Mouse (Mus musculus) thymus, postnatal 36 days (tissue): ENCODE results near the gene Nckap5.
A peak's percentile ranks its signal among the peaks of the same experiment; 100 is the strongest.

Experiments used
- DNase-seq, 2 experiments: peaks; one replicate each; pipeline ENCODE4 v3.0.0; 2022; ENCODE audit warnings: mixed read lengths in 2 of 2

Nckap5 gene

GRCm38 (mm10) chr1:125996540-125996939 lies 834.1 kb downstream of the Nckap5 start:
- no peak for DNase-seq

- no peak for DNase-seq
Observed at GRCm38 (mm10) chr1:125987803-125988202, 842.8 kb downstream of the Nckap5 start.

- DNase-seq, result no peak
Observed at GRCm38 (mm10) chr1:125984570-125984969, 846.0 kb downstream of the Nckap5 start.

- DNase-seq, result no peak
Observed at GRCm38 (mm10) chr1:125974649-125975048, 856.0 kb downstream of the Nckap5 start.

- no peak for DNase-seq
Observed at GRCm38 (mm10) chr1:125971933-125972332, 858.7 kb downstream of the Nckap5 start.

- DNase-seq, result no peak
Observed at GRCm38 (mm10) chr1:125967671-125968070, 862.9 kb downstream of the Nckap5 start.

GRCm38 (mm10) chr1:125951026-125951425 lies 879.6 kb downstream of the Nckap5 start:
- DNase-seq, result no peak

GRCm38 (mm10) chr1:125949076-125949475 lies 881.5 kb downstream of the Nckap5 start:
- no peak for DNase-seq

- no peak for DNase-seq
Observed at GRCm38 (mm10) chr1:125945136-125945535, 885.5 kb downstream of the Nckap5 start.

GRCm38 (mm10) chr1:125943305-125943704 lies 887.3 kb downstream of the Nckap5 start:
- no peak for DNase-seq

- no peak for DNase-seq
Observed at GRCm38 (mm10) chr1:125925486-125925885, 905.1 kb downstream of the Nckap5 start.

GRCm38 (mm10) chr1:125923062-125923461 lies 907.5 kb downstream of the Nckap5 start:
- DNase-seq, result no peak

GRCm38 (mm10) chr1:125920696-125921095 lies 909.9 kb downstream of the Nckap5 start:
- DNase-seq, result no peak

GRCm38 (mm10) chr1:125912601-125913600 lies 917.7 kb downstream of the Nckap5 start, which contains the start of gene Lypd1:
TSS of gene Lypd1 (minus strand) at chr1:125913101.
- DNase-seq, result no peak

GRCm38 (mm10) chr1:125911901-125912445 lies 918.6 kb downstream of the Nckap5 start:
- peak; percentile 5 to 20 for DNase-seq

GRCm38 (mm10) chr1:125911337-125911900 lies 919.2 kb downstream of the Nckap5 start:
- peak; percentile 1 to 3 for DNase-seq

GRCm38 (mm10) chr1:125910871-125911265 lies 919.7 kb downstream of the Nckap5 start:
- no peak for DNase-seq

- DNase-seq, result peak in 1 of 2 experiments; percentile 6
Observed at GRCm38 (mm10) chr1:125910211-125910870, 920.3 kb downstream of the Nckap5 start.

- no peak for DNase-seq
Observed at GRCm38 (mm10) chr1:125893158-125893557, 937.4 kb downstream of the Nckap5 start.

GRCm38 (mm10) chr1:125870056-125870455 lies 960.5 kb downstream of the Nckap5 start:
- DNase-seq, result no peak
